Mouse (Mus musculus) cerebellum, postnatal 14 days (tissue): ENCODE data around the gene Ak4.
"Not testable (repeated sequence)": the region's sequence is repeated elsewhere in the genome, so short reads cannot be mapped to it uniquely, and the experiment has no call there.

Source experiments
- DNase-seq, 2 experiments: peaks; one replicate each; pipeline ENCODE4 v3.0.0; 2021; ENCODE audit warnings: mixed read lengths in 2 of 2

The Ak4 gene

DNA sequence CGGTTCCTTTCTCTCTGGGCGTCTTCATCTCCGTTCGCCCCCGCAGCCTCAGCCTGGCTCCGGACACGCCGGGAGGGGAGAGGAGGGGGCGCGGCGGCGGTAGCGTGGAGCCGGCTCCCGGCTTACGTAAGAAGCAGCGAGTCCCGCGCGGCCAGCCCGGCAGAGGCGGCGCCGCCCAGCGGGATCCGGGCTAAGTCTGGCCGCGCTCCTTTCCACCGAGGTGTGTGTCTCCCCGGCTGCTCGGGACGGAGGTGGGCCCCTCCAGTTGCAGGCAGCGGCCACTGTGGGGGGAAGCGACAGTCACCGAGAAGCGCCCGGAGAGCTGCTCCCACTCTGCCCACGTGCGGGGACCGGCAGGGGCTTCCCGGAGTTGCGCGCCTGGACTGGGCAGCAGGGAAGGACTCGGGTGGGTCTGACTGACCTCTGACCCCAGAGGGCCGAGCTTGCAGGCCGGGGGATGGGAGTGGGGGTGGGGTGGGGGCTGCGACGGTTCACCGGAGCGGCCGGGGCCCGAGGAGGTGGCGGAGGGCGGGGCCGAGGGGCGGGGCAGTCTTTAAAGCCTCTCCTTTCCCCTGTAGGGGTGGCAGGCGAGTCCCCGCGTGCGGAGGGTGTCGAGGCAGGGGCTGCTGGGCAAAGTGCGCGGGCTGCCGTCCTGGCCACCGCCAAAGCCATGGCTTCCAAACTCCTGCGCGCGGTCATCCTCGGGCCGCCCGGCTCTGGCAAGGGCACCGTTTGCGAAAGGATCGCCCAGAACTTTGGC lies at the start of gene Ak4:
TSS of gene Ak4 (plus strand) at position 127 of the 760 bp plus-strand sequence.
- DNase-seq = peak; percentile 69 to 77

DNA sequence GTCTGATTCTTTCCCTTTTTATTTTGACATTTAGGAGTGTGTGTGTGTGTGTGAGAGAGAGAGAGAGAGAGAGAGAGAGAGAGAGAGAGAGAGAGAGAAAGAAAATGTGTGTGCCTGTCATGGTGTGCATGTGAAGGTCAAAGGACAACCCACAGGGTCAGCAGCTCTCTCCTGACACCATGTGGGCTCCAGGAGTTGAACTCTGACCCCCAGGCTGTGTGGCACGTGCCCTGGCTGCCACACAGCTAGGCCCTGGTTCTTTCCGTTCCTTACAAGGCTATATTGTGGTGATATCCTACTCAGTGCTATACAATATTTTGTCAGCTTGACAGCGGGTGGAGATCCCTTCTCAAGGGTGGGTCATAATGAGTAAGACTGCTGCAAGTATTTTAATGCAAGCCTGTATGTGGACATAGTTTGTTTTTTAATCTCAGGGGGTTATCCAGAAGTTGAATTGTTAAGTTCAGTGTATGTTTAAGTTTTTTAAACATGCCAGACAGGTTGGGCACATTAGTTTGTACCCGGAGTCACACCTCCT lies 49.3 kb upstream of the Ak4 start:
- DNase-seq = no peak

DNA sequence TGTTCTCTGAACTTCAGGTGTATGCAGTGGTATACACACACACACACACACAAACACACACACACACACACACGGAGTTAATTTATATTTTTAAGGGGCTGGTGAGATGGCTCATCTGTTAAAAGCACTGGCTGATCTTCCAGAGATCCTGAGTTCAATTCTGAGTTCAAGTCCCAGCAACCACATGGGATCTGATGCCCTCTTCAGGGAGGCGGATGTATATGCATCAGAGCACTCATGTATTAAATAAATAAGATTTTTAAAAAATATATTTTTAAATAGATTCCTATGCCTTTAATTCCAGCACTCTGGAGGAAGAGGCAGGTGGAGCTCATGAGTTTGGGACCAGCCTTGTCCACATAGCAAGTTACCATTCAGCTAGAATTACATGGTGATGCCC lies 46.8 kb upstream of the Ak4 start:
- no peak for DNase-seq

DNA sequence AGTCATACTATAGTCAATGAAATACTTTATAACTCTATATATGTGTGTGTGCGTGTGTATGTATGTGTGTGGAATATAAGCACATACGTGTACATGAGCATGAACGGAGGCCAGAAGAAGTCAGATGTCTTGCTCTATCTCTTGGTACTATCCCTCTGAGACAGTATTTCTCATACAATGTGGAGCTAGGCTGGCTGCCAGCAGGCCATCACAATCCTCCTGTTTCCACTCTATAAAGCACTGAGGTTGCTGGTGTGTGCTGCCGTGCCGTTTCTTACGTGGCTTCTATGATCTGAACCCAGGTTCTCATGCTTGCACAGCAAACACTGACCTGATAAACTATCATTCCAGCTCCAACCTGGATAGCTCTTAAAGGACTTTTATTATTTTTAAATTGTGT lies 46.3 kb upstream of the Ak4 start:
- DNase-seq = no peak

- no peak for DNase-seq
Observed at GRCm38 (mm10) chr4:101374104-101374503, 45.0 kb upstream of the Ak4 start.

DNA sequence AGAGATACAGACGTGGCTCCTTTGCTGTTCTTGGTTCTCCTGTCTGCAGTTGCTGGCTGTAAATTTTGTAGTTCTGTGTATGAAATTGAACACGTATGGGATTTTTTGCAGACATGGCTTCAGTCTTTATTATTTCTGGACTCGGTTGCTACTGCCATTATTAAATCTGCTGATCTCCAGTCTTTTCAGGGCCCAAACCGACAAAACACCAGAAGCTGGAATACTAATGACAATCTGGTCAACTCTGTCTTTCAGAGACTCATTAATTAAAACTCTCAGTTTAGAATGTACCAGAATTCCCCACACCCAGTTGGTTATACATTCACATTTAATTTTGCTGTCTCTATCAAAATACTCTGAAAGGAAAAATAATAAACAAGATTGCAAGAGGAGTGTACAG lies 42.2 kb upstream of the Ak4 start:
- no peak for DNase-seq

DNA sequence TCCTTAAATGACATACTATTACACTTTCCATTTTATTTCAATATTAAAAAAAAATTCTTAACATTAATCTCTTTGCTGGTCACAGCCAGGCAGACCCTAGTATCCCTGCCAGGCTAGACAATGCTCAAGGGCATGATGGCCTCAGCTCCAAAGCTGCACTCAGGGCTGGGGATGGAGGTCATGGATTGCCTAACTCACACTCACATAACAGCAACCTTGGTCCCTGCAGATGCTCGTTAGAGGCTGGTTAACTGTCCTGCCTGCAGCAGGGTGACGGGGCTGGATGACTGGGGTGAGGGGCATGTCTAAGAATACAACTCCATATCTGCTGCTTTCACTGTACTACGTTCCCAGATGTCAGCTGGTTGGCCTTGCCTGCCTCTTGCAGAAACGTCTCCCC lies 40.8 kb upstream of the Ak4 start:
- no peak for DNase-seq

DNA sequence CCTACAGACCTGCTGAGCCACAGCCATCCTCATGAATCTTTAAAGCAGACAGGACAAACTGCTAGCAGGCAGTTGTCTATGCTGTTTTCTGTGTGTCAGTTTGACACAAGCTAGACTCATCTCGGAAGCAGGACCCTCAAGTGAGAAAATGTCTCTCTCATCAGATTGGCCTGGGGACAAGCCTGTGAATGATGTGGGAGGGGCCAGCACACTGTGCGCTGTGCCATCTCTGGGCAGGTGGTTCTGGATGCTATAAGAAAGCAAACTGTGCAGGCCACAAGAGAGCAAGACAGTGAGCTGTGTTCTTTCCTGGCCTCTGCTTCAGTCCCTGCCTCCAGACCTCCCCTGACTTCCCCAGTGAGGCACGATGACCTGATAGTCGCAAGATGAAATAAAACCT lies 40.3 kb upstream of the Ak4 start:
- DNase-seq = no peak

DNA sequence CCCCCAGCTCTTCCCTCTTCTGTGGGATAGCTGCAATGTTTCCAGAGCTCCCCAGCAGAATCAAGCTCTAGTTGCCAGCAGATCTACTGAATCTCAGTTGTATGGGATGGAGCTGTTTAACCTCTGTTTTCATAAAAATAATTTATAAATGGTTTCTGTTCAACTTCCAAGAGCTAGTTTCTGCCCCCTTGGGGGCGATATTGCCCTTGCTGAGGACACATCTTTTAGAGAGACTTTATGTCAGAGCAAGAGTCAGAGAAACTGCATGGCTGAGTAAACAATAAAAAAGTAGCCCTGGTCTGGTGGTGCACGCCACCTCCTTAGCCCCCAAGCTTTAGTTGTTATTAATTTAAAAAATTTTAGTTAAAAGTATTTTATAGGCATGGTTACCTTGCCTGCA lies 34.1 kb upstream of the Ak4 start:
- peak; percentile 52 to 56 for DNase-seq

DNA sequence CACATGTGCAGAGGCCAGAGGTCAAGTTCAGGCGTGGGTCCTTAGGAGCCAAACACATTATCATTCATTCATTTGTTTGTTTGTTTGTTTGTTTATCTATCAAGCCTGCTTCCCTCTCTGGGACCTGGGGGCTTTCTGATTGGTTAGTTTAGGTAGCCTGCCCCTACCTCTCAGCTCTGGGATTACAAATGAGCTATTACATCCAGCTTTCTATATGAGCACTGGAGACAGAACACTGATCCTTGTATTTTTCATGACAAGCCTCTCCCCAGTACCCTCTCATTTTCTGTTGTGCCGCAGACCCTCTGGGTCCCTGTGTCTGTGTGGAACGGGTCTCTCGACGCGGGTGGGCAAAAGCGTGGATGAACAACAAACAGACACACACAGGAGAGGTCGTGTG lies 30.8 kb upstream of the Ak4 start:
- no peak for DNase-seq

DNA sequence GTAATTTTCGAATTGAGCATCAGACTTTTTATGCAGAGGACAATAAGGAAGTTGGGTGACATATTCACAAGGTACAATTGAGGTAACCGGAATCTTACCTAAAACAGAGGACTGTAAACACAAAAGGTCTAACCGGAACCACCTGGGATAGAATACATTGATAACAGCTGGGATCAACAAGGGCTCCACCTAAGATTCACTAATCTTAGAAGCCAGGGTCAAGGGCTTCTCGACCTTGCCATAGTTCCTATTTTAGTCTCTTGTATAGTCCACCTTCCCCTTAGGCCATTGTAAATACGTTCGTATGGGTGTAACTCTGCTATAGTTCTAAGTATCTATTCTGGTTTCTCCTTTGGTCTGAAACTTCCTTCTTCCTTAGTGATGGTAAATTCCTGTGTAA lies 30.4 kb upstream of the Ak4 start:
- DNase-seq = not testable (repeated sequence)

DNA sequence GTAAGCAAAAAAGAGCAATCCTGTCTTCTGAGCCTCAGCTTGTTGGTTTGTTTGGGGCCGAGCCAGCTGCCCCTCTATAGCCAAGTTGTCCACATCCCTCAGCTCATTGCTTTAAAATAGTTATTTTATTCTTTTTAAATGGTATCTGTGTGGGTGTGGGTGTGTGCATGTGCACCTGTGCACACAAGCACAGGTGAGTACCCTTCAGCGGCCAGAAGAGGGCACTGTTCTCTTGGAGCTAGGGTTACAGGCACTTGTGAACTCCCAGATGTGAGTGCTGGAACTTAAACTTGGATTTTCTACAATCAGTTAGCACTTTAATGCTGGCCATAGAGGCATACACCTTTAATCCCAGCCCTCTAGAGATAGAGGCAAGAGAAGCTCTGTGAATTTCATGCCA lies 26.8 kb upstream of the Ak4 start:
- DNase-seq = peak; percentile 56 to 75

- DNase-seq = no peak
Observed at GRCm38 (mm10) chr4:101393292-101393711, 25.8 kb upstream of the Ak4 start.

DNA sequence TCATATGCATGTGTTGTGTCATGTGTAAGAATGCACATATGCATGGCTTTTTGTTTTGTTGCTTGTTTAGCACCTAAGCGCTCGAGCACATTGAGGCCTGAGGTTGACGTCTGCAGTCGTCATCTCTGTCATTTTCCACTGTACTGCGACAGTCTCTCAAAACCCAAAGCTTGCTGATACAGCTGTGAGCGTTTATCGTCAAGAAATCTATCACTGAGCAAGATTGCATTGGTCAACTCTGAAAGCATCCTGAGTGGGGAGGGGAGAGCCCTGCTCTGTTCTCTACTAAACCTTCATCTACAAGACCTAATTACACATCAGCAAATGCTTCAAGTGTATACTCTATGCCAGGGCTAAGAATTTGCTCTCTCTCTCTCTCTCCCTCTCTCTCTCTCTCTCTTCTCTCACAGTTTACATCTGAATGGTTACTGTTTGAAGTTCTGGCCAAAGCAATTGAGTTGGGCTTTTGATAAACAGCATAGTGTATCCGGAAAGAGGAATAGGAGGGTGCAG lies 24.0 kb upstream of the Ak4 start:
- no peak for DNase-seq

DNA sequence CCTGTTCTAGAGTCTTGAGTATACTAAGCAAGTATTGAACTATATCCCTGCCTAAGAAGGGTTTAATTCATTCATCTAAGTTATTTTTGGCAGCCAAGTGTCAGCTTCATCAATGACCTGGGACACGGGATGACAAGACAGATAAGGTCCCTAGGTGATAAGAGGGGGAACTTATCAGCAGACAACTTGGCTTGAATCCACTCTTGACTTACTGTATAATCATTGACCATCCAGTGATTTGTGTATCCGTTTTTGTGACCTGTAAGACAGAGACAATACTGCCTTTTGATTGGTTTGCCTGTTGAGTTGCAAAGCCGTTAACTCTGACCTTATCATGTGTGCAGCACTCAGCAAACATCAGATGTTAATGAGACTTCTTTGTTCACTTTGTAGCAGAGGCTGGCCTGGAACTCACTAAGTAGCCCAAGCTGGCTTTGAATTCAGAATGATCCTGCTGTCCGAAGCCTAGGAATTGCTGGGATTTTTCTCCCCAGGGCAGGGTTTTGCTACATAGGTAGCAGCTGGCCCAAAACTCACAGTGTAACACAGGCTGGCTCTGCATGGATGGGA lies 19.0 kb upstream of the Ak4 start:
- DNase-seq = no peak

- DNase-seq = no peak
Observed at GRCm38 (mm10) chr4:101401945-101402344, 17.1 kb upstream of the Ak4 start.

DNA sequence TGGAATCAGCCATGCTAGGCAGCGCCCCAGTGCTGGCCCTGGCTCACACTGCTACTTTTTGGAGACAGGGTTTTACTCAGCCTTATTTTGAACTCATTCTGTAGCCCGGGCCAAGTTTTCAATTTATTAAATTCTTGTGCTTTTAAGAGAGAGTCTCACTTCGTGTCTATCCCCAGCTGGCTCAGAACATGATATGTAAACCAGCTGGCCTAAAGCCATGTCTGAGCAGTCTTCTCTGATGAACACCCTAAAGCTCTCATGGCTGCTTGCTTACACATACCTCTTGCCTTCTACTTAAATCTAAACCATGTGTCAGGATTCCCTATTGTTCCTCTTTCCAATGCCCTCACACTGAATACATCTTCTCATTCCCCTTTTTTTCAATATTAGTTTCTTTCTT lies 14.2 kb upstream of the Ak4 start:
- DNase-seq = no peak

- DNase-seq = no peak
Observed at GRCm38 (mm10) chr4:101406411-101407196, 12.5 kb upstream of the Ak4 start.

DNA sequence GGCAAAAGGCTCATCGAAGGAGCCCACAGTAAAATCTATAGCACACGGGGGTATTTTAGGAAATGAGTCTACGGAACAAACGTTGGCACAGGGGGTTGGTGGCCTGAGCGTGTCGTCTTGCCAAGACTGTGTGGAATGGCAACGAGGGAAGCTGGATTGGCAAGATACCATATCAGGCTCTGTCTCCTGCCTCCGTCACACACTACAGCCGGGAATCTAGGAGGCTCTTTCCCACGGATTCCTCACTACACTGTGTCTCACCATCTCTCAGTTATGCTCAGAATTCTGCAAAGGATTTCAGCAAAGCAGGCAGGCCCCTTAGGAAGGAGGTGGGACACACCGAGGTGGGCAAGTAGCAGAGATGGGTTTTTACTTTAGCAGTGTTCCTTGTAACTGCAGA lies 2.1 kb upstream of the Ak4 start:
- DNase-seq = peak; percentile 49

DNA sequence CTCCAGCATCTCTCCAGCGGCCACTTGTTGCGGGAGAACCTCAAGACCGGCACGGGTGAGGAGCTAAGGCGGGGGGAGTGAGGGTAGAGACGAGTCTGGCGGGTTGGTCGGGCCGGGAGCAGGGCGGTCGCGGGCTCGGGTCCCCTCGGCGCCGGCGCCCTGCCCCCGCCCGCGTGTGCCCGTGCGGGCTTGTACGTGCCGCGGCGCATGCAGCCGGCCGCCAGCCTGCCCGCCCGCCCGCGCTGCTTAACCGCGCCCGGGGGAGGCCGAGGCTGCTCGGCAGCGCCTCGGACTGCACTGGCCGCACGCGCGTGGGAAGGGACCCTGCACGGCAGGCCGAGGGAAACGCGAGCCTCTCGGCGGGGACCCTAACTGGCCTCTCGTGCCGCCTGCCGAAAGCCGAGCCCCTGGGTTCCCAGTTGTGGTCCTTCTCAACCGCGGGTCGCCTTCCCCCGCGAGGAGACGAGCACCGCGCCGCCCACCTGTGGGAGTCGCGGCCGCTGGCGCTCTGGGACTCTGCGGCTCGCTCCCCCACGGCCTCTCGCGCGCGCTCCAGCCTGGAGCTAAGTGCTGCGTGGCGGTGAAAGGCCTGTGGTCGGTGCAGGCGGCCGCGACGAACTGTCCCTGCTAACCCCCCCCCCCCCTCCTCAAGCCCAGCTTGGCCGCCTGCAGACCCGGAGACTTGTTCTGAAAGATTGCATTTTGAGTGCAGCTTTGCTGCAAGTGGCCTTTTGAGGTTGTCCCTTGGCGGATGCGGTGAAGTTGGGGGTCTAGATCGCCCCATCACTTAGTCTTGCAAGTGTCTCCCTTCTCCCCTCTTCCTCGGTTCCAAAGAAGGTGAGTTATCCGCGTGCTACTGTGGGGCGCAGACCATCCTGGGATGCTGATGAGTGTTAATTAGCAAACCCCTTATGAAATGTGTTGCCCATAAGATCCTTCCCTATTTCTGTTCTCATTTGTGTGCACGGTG lies 1.1 kb downstream of the Ak4 start:
- DNase-seq = peak; percentile 55 to 59

DNA sequence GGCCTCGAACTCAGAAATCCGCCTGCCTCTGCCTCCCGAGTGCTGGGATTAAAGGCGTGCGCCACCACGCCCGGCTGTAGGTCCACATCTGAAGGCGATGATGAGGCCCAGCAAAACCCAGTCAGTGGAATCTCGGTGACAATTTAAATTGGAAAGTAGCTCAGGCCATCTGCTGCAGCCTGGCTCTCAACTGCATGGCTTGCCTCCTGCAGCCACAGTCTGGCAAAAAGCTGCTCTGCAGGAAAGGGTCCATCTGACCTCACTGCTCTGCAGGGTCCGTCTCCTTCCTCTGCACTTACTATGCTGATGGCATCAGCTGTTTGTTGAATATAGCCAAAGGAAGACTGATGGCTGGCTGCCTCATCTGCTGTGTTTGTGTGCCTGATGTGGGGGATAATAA lies 3.9 kb downstream of the Ak4 start:
- DNase-seq = peak; percentile 79 to 86

- no peak for DNase-seq
Observed at GRCm38 (mm10) chr4:101423571-101423970, 4.5 kb downstream of the Ak4 start.
